Mouse (Mus musculus) activated CD4-positive, CD25-positive, alpha-beta regulatory T cell, adult 4 months (primary cell): Measurements from ENCODE around the gene Tmem41b. TPM values are rescaled to one million over a fixed set of nuclear protein-coding genes. Genes with fewer than 3 reads are reported as not detected.
A peak's percentile ranks its signal among the peaks of the same experiment; 100 is the strongest.
"Not testable (repeated sequence)": the region's sequence is repeated elsewhere in the genome, so short reads cannot be mapped to it uniquely, and the experiment has no call there.

Experiments used
- ATAC-seq: one replicate; pipeline ENCODE4 v1.8.0; 2017
- polyA plus RNA-seq, 2 experiments: library from polyadenylated mRNA; unstranded; fragments of 100-300 nt; shearing (Covaris generic); gene quantifications; one replicate each; pipeline ENCODE4 v1.2.1; 2017

The Tmem41b gene
- polyA plus RNA-seq: 10 to 100 TPM; 31.6 to 35.3 TPM

- peak; percentile 4 for ATAC-seq
These were observed at the start of gene Tmem41b for GRCm38 (mm10) chr7:109986775-109987174. TSS of gene Tmem41b (minus strand) at chr7:109986929.

GRCm38 (mm10) chr7:110030342-110030741 lies 43.6 kb upstream of the Tmem41b start:
- no peak for ATAC-seq

- no peak for ATAC-seq
These were observed 42.1 kb upstream of the Tmem41b start for GRCm38 (mm10) chr7:110028826-110029225.

GRCm38 (mm10) chr7:110026594-110026993 lies 39.9 kb upstream of the Tmem41b start:
- ATAC-seq: no peak

- no peak for ATAC-seq
These were observed 36.8 kb upstream of the Tmem41b start for GRCm38 (mm10) chr7:110023553-110023952.

- ATAC-seq: peak; percentile 18
These were observed 32.1 kb upstream of the Tmem41b start for GRCm38 (mm10) chr7:110018631-110019482.

GRCm38 (mm10) chr7:110018117-110018630 lies 31.4 kb upstream of the Tmem41b start, which contains the start of gene Ipo7:
TSS of gene Ipo7 (plus strand) at chr7:110018274.
- peak; percentile 97 for ATAC-seq

- no peak for ATAC-seq
These were observed 27.5 kb upstream of the Tmem41b start for GRCm38 (mm10) chr7:110014272-110014671.

- no peak for ATAC-seq
These were observed 24.7 kb upstream of the Tmem41b start for GRCm38 (mm10) chr7:110011417-110011816.

- no peak for ATAC-seq
These were observed 22.4 kb upstream of the Tmem41b start for GRCm38 (mm10) chr7:110009084-110009483.

- no peak for ATAC-seq
These were observed 21.8 kb upstream of the Tmem41b start for GRCm38 (mm10) chr7:110008513-110008912.

- no peak for ATAC-seq
These were observed 19.9 kb upstream of the Tmem41b start for GRCm38 (mm10) chr7:110006471-110007195.

GRCm38 (mm10) chr7:110005976-110006375 lies 19.2 kb upstream of the Tmem41b start:
- ATAC-seq: no peak

GRCm38 (mm10) chr7:110002968-110003367 lies 16.2 kb upstream of the Tmem41b start:
- ATAC-seq: no peak

GRCm38 (mm10) chr7:110002092-110002491 lies 15.4 kb upstream of the Tmem41b start:
- ATAC-seq: no peak

- no peak for ATAC-seq
These were observed 11.7 kb upstream of the Tmem41b start for GRCm38 (mm10) chr7:109998388-109998787.

GRCm38 (mm10) chr7:109993157-109993959 lies 6.6 kb upstream of the Tmem41b start:
- no peak for ATAC-seq

GRCm38 (mm10) chr7:109991286-109991685 lies 4.6 kb upstream of the Tmem41b start:
- ATAC-seq: no peak

- ATAC-seq: peak; percentile 95
These were observed 528 bp downstream of the Tmem41b start for GRCm38 (mm10) chr7:109986133-109986669.

GRCm38 (mm10) chr7:109985661-109986132 lies 1.0 kb downstream of the Tmem41b start:
- no peak for ATAC-seq

- ATAC-seq: not testable (repeated sequence)
These were observed 2.1 kb downstream of the Tmem41b start for GRCm38 (mm10) chr7:109984608-109985007.

- ATAC-seq: not testable (repeated sequence)
These were observed 9.6 kb downstream of the Tmem41b start for GRCm38 (mm10) chr7:109977131-109977530.
